Mouse (Mus musculus) limb, embryonic 13.5 days (tissue): ENCODE data around the gene Gm20388. TPM values are rescaled to one million over a fixed set of nuclear protein-coding genes. Genes with fewer than 3 reads are reported as not detected.
A peak's percentile ranks its signal among the peaks of the same experiment; 100 is the strongest.

Experiments used
- ATAC-seq: fragments of 200-750 bp; cut with Nextera tagmentation; 2 replicates; pipeline ENCODE4 v1.8.0; 2017; ENCODE audit warnings: low read depth, moderate number of reproducible peaks, moderate TSS enrichment; ENCODE audit not compliant: low FRiP score
- H3K27ac ChIP-seq: fragments of 300-500 bp; sonication (generic); 2 replicates; pipeline ENCODE4 v1.5.1; 2015; ENCODE audit warnings: inconsistent platforms, mild to moderate bottlenecking, moderate library complexity
- H3K27me3 ChIP-seq: fragments of 300-500 bp; sonication (generic); 2 replicates; pipeline ENCODE4 v1.6.1; 2015; ENCODE audit warnings: mild to moderate bottlenecking, inconsistent platforms
- H3K36me3 ChIP-seq: fragments of 300-500 bp; sonication (generic); 2 replicates; pipeline ENCODE4 v1.6.1; 2015; ENCODE audit warnings: inconsistent platforms, mild to moderate bottlenecking, moderate library complexity
- H3K4me1 ChIP-seq: fragments of 300-500 bp; sonication (generic); 2 replicates; pipeline ENCODE4 v1.6.1; 2015; ENCODE audit warnings: inconsistent platforms
- H3K4me2 ChIP-seq: fragments of 300-500 bp; sonication (generic); replicated peaks from 2 replicates; pipeline ENCODE4 v1.6.1; 2015; ENCODE audit warnings: inconsistent platforms, mild to moderate bottlenecking, moderate library complexity
- H3K4me3 ChIP-seq: fragments of 300-500 bp; sonication (generic); 2 replicates; pipeline ENCODE4 v1.5.1; 2015; ENCODE audit warnings: moderate library complexity, mild to moderate bottlenecking, inconsistent platforms
- H3K9ac ChIP-seq: fragments of 300-500 bp; sonication (generic); 2 replicates; pipeline ENCODE4 v1.6.1; 2015; ENCODE audit warnings: mild to moderate bottlenecking, inconsistent platforms
- H3K9me3 ChIP-seq: fragments of 300-500 bp; sonication (generic); 2 replicates; pipeline ENCODE4 v1.6.1; 2016; ENCODE audit warnings: inconsistent platforms
- WGBS: fragments of 180-500 bp; shearing (Covaris S2); methylation state at CpG from one replicate; pipeline ENCODE4 v1.1.7; 2015; 5-methylcytosine and 5-hydroxymethylcytosine counted together
- polyA plus RNA-seq: library from polyadenylated mRNA; unstranded; fragments of >200 nt; fragmentation: Nextera tagmentation; extraction: Ambion mirVana; gene quantifications from 2 replicates; pipeline ENCODE4 v1.2.1, GENCODE M21; 2015

The Gm20388 gene
- polyA plus RNA-seq, 1 experiment from 2014 or later = 7.1 TPM

- WGBS = 53% methylated on average over 10 of the region's 10 CpGs
- Histone ChIP-seq H3K4me3 (no peak overlapping the region), H3K4me1 (peaks cover 56% of the 10 kb centered on the region), H3K9me3 (no peaks in the 10 kb centered on the region), H3K4me2 (no peak overlapping the region), H3K27ac (peak overlapping the region; percentile 48; the same call in 1 of the 2 replicates), H3K27me3 (no peaks in the 10 kb centered on the region), H3K9ac (no peak overlapping the region), H3K36me3 (peaks cover 11% of the 10 kb centered on the region)
- ATAC-seq = no peak
Observed at GRCm38 (mm10) chr8:124274441-124275120, 4363.9 kb downstream of the Gm20388 start.

GRCm38 (mm10) chr8:124275377-124276071 lies 4364.9 kb downstream of the Gm20388 start:
- H3K4me3 ChIP-seq = no peak overlapping the region
- peaks cover 11% of the 10 kb centered on the region for H3K36me3 ChIP-seq
- H3K4me2 ChIP-seq = no peak overlapping the region
- H3K4me1 ChIP-seq = peaks cover 47% of the 10 kb centered on the region
- ATAC-seq = no peak
- no peak overlapping the region for H3K27ac ChIP-seq
- no peaks in the 10 kb centered on the region for H3K27me3 ChIP-seq
- H3K9ac ChIP-seq = no peak overlapping the region
- WGBS = 92% methylated on average over 10 of the region's 10 CpGs
- H3K9me3 ChIP-seq = no peaks in the 10 kb centered on the region

GRCm38 (mm10) chr8:124277951-124278910 lies 4367.6 kb downstream of the Gm20388 start:
- no peak overlapping the region for H3K27ac ChIP-seq
- H3K4me3 ChIP-seq = no peak overlapping the region
- H3K4me2 ChIP-seq = no peak overlapping the region
- H3K27me3 ChIP-seq = no peaks in the 10 kb centered on the region
- no peak overlapping the region for H3K9ac ChIP-seq
- H3K4me1 ChIP-seq = peaks cover 38% of the 10 kb centered on the region
- H3K9me3 ChIP-seq = no peaks in the 10 kb centered on the region
- H3K36me3 ChIP-seq = peaks cover 11% of the 10 kb centered on the region
- 79% methylated on average over 24 of the region's 24 CpGs for WGBS
- no peak for ATAC-seq

GRCm38 (mm10) chr8:124278956-124279689 lies 4368.5 kb downstream of the Gm20388 start:
- no peak for ATAC-seq
- H3K36me3 ChIP-seq = peaks cover 11% of the 10 kb centered on the region
- H3K9ac ChIP-seq = no peak overlapping the region
- H3K4me2 ChIP-seq = no peak overlapping the region
- 82% methylated on average over 7 of the region's 7 CpGs for WGBS
- no peaks in the 10 kb centered on the region for H3K9me3 ChIP-seq
- no peaks in the 10 kb centered on the region for H3K27me3 ChIP-seq
- H3K4me3 ChIP-seq = no peak overlapping the region
- H3K4me1 ChIP-seq = peaks cover 38% of the 10 kb centered on the region
- H3K27ac ChIP-seq = no peak overlapping the region

GRCm38 (mm10) chr8:124279690-124279985 lies 4369.0 kb downstream of the Gm20388 start:
- Histone ChIP-seq H3K4me2 (no peak overlapping the region), H3K27me3 (no peaks in the 10 kb centered on the region), H3K9ac (no peak overlapping the region), H3K27ac (no peak overlapping the region), H3K36me3 (peaks cover 11% of the 10 kb centered on the region), H3K4me3 (no peak overlapping the region), H3K4me1 (peaks cover 38% of the 10 kb centered on the region), H3K9me3 (no peaks in the 10 kb centered on the region)
- whole genome bisulfite sequencing = 100% methylated on average over 5 of the region's 5 CpGs
- no peak for ATAC-seq

- H3K27ac ChIP-seq = no peak overlapping the region
- no peaks in the 10 kb centered on the region for H3K27me3 ChIP-seq
- no peak for ATAC-seq
- no peaks in the 10 kb centered on the region for H3K9me3 ChIP-seq
- no peak overlapping the region for H3K9ac ChIP-seq
- peaks cover 55% of the 10 kb centered on the region for H3K4me1 ChIP-seq
- 75% methylated on average over 11 of the region's 11 CpGs for WGBS
- no peaks in the 10 kb centered on the region for H3K36me3 ChIP-seq
- no peak overlapping the region for H3K4me2 ChIP-seq
- H3K4me3 ChIP-seq = no peak overlapping the region
Observed at GRCm38 (mm10) chr8:124281700-124282541, 4371.3 kb downstream of the Gm20388 start.

- H3K4me3 ChIP-seq = no peak overlapping the region
- H3K36me3 ChIP-seq = no peaks in the 10 kb centered on the region
- ATAC-seq = peak; percentile 29; the same call in 1 of the 2 replicates
- H3K4me1 ChIP-seq = peaks cover 58% of the 10 kb centered on the region
- H3K9me3 ChIP-seq = no peaks in the 10 kb centered on the region
- H3K9ac ChIP-seq = no peak overlapping the region
- no peaks in the 10 kb centered on the region for H3K27me3 ChIP-seq
- H3K27ac ChIP-seq = peak overlapping the region; percentile 67; the same call in 1 of the 2 replicates
- WGBS = 73% methylated on average over 12 of the region's 12 CpGs
- 0 out of 2 replicates have a peak overlapping the region, but pooled peaks have one; percentile 7 for H3K4me2 ChIP-seq
Observed at GRCm38 (mm10) chr8:124282878-124283630, 4372.4 kb downstream of the Gm20388 start.

- peak overlapping the region; percentile 35 for H3K9ac ChIP-seq
- peaks cover 54% of the 10 kb centered on the region for H3K4me1 ChIP-seq
- H3K27me3 ChIP-seq = no peaks in the 10 kb centered on the region
- H3K27ac ChIP-seq = peak overlapping the region; percentile 67; the same call in 1 of the 2 replicates
- 61% methylated on average over 11 of the region's 11 CpGs for WGBS
- H3K4me3 ChIP-seq = no peak overlapping the region
- ATAC-seq = no peak
- H3K36me3 ChIP-seq = no peaks in the 10 kb centered on the region
- H3K9me3 ChIP-seq = no peaks in the 10 kb centered on the region
- 0 out of 2 replicates have a peak overlapping the region, but pooled peaks have one; percentile 7 for H3K4me2 ChIP-seq
Observed at GRCm38 (mm10) chr8:124283644-124284332, 4373.1 kb downstream of the Gm20388 start.

GRCm38 (mm10) chr8:124284333-124284711 lies 4373.7 kb downstream of the Gm20388 start:
- H3K4me2 ChIP-seq = no peak overlapping the region
- no peaks in the 10 kb centered on the region for H3K9me3 ChIP-seq
- peak overlapping the region; percentile 67; the same call in 1 of the 2 replicates for H3K27ac ChIP-seq
- no peak for ATAC-seq
- peaks cover 55% of the 10 kb centered on the region for H3K4me1 ChIP-seq
- H3K9ac ChIP-seq = no peak overlapping the region; the same call in 1 of the 2 replicates
- WGBS = 15% methylated on average over 6 of the region's 6 CpGs
- no peaks in the 10 kb centered on the region for H3K36me3 ChIP-seq
- H3K27me3 ChIP-seq = no peaks in the 10 kb centered on the region
- no peak overlapping the region for H3K4me3 ChIP-seq
